Mouse (Mus musculus) kidney, postnatal 0 days (tissue): ENCODE data around the gene Ube2u. TPM values are rescaled to one million over a fixed set of nuclear protein-coding genes. Genes with fewer than 3 reads are reported as not detected.
A peak's percentile ranks its signal among the peaks of the same experiment; 100 is the strongest.

Experiments
- ATAC-seq: fragments of 200-750 bp; cut with Nextera tagmentation; replicated peaks from 2 replicates; pipeline ENCODE4 v1.8.0; 2017; ENCODE audit warnings: low read depth, moderate number of reproducible peaks, moderate TSS enrichment, moderate library complexity; ENCODE audit not compliant: low FRiP score
- DNase-seq: peaks from one replicate; pipeline ENCODE4 v3.0.0-alpha.2; 2016; ENCODE audit warnings: low spot score
- H3K27ac ChIP-seq: fragments of 300-500 bp; sonication (generic); 2 replicates; pipeline ENCODE4 v1.5.1; 2014; ENCODE audit warnings: mild to moderate bottlenecking
- H3K27me3 ChIP-seq: fragments of 300-500 bp; sonication (generic); 2 replicates; pipeline ENCODE4 v1.6.1; 2014; ENCODE audit warnings: low read length, mixed read lengths; ENCODE audit not compliant: insufficient read depth
- H3K36me3 ChIP-seq: fragments of 300-500 bp; sonication (generic); 2 replicates; pipeline ENCODE4 v1.6.1; 2014; ENCODE audit warnings: low read length, mixed read lengths; ENCODE audit not compliant: insufficient read depth
- H3K4me1 ChIP-seq: fragments of 300-500 bp; sonication (generic); replicated peaks from 2 replicates; pipeline ENCODE4 v1.6.1; 2014; ENCODE audit warnings: antibody characterized with exemption, low read length, mixed read lengths; ENCODE audit not compliant: insufficient read depth
- H3K4me2 ChIP-seq: fragments of 300-500 bp; sonication (generic); 2 replicates; pipeline ENCODE4 v1.6.1; 2014; ENCODE audit warnings: mild to moderate bottlenecking, low read length, moderate library complexity, mixed read lengths
- H3K4me3 ChIP-seq: fragments of 300-500 bp; sonication (generic); replicated peaks from 2 replicates; pipeline ENCODE4 v1.5.1; 2014; ENCODE audit warnings: low read depth, low read length
- H3K9ac ChIP-seq: fragments of 300-500 bp; sonication (generic); 2 replicates; pipeline ENCODE4 v1.6.1; 2014; ENCODE audit warnings: low read depth, low read length
- H3K9me3 ChIP-seq: fragments of 300-500 bp; sonication (generic); replicated peaks from 2 replicates; pipeline ENCODE4 v1.6.1; 2016; ENCODE audit warnings: low read length, inconsistent platforms, mixed read lengths
- CTCF ChIP-seq: IDR thresholded peaks from 2 replicates; pipeline ENCODE4 v1.5.1; 2016; ENCODE audit warnings: antibody characterized with exemption, low read depth, mild to moderate bottlenecking, moderate library complexity
- WGBS: fragments of 180-500 bp; shearing (Covaris S2); extraction: QIAGEN DNeasy Blood & Tissue Kit; methylation state at CpG from one replicate; pipeline ENCODE4 v1.1.7; 2014; 5-methylcytosine and 5-hydroxymethylcytosine counted together
- polyA plus RNA-seq: library from polyadenylated mRNA; unstranded; fragments of >200 nt; fragmentation: Nextera tagmentation; extraction: Ambion mirVana; gene quantifications from 2 replicates; pipeline ENCODE4 v1.2.1, GENCODE M21; 2015

The Ube2u gene
- 1.6 and 1.8 TPM in 2 replicates for polyA plus RNA-seq

GRCm38 (mm10) chr4:100478592-100479321 is at the start of gene Ube2u:
Gene Ube2u, plus strand, starts transcription at chr4:100478849.
- Histone ChIP-seq H3K27ac (no peak within 1 kb of the TSS), H3K27me3 (no peaks in the 10 kb centered on the region), H3K4me1 (0 out of 2 replicates have a peak, but pooled peaks cover 6% of the 10 kb centered on the region), H3K4me3 (peak within 1 kb of the TSS; percentile 30), H3K4me2 (peak within 1 kb of the TSS; percentile 50), H3K36me3 (no peaks in the 10 kb centered on the region), H3K9ac (no peak within 1 kb of the TSS; the same call in 1 of the 2 replicates), H3K9me3 (no peaks in the 10 kb centered on the region)
- ATAC-seq (peak; percentile 93), DNase-seq (peak; percentile 84)
- 22% methylated on average over 15 of the region's 15 CpGs for WGBS
- TF ChIP-seq CTCF = no peak

- no peaks in the 10 kb centered on the region for H3K4me1 ChIP-seq
- TF ChIP-seq CTCF = no peak
- DNase-seq (peak; percentile 50), ATAC-seq (no peak)
- no peaks in the 10 kb centered on the region for H3K36me3 ChIP-seq
- H3K9ac ChIP-seq = no peak overlapping the region
- no peaks in the 10 kb centered on the region for H3K9me3 ChIP-seq
- peak overlapping the region; percentile 4; the same call in 1 of the 2 replicates for H3K4me2 ChIP-seq
- WGBS = 31% methylated on average over 2 of the region's 2 CpGs
- no peaks in the 10 kb centered on the region for H3K27me3 ChIP-seq
- H3K27ac ChIP-seq = no peak overlapping the region
- H3K4me3 ChIP-seq = no peak overlapping the region
These were observed 49.2 kb upstream of the Ube2u start for GRCm38 (mm10) chr4:100429371-100429900.

- Histone ChIP-seq H3K9me3 (no peaks in the 10 kb centered on the region), H3K9ac (no peak overlapping the region), H3K4me2 (no peak overlapping the region), H3K4me3 (no peak overlapping the region), H3K27ac (no peak overlapping the region), H3K4me1 (no peaks in the 10 kb centered on the region), H3K27me3 (no peaks in the 10 kb centered on the region), H3K36me3 (no peaks in the 10 kb centered on the region)
- WGBS = 46% methylated on average over 8 of the region's 8 CpGs
- DNase-seq (peak; percentile 68), ATAC-seq (no peak)
- TF ChIP-seq CTCF = no peak
These were observed 43.1 kb upstream of the Ube2u start for GRCm38 (mm10) chr4:100435281-100436168.

DNA sequence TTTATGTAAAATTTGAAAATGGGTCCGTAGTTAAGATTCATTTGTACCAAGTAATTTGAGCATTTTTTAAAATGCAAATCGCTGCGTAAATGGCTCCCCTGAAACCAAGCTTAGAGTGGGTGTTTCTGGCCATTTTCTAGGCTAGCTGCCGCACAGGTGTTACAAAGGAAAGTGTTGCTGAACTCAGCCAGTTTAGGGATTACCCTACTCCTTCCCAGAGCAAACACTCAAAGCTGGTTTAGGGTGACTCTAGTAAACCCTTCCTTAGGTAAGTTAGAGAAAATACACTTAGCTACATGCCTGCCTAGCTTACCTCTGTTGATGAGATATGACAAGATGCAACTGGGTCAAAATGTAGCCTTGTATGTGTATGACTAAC is 42.5 kb upstream of the Ube2u start:
- 64% methylated on average over 4 of the region's 4 CpGs for WGBS
- no peaks in the 10 kb centered on the region for H3K9me3 ChIP-seq
- no peak for ATAC-seq

DNA sequence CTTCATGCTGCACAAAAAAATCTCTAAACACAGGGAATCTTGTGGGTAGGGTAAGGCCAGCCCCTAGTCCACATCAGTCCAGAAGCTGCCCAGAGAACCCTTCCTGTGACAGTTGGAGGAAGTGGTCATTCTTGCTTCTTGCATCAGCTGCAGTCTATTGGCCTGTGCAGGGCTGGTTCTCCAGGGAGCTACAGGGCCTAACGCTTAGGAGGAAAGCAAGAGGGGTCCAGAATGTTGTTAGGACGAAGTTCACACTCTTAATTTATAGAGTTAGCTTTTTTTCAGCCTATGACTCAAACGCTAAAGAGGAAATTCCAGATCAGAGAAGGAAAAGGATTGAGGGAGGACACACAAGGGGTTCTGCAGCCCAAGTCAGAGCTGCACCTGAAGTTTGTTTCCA is 31.8 kb upstream of the Ube2u start:
- Histone ChIP-seq H3K36me3 (0 out of 2 replicates have a peak, but pooled peaks cover under 1% of the 10 kb centered on the region), H3K4me1 (no peaks in the 10 kb centered on the region), H3K27ac (0 out of 2 replicates have a peak overlapping the region, but pooled peaks have one; percentile 42), H3K9ac (no peak overlapping the region), H3K4me3 (no peak overlapping the region), H3K27me3 (no peaks in the 10 kb centered on the region), H3K9me3 (no peaks in the 10 kb centered on the region), H3K4me2 (no peak overlapping the region)
- WGBS = 38% methylated on average over 3 of the region's 3 CpGs
- ATAC-seq = no peak
- DNase-seq = peak; percentile 72
- no peak for TF ChIP-seq CTCF

More for the DNA sequence above, 42.5 kb upstream of the Ube2u start:
- H3K27me3 ChIP-seq = no peaks in the 10 kb centered on the region
- no peak overlapping the region for H3K9ac ChIP-seq
- no peak overlapping the region for H3K4me3 ChIP-seq
- no peaks in the 10 kb centered on the region for H3K36me3 ChIP-seq
- H3K27ac ChIP-seq = no peak overlapping the region
- H3K4me1 ChIP-seq = no peaks in the 10 kb centered on the region
- DNase-seq = no peak
- TF ChIP-seq CTCF = no peak
- H3K4me2 ChIP-seq = no peak overlapping the region

DNA sequence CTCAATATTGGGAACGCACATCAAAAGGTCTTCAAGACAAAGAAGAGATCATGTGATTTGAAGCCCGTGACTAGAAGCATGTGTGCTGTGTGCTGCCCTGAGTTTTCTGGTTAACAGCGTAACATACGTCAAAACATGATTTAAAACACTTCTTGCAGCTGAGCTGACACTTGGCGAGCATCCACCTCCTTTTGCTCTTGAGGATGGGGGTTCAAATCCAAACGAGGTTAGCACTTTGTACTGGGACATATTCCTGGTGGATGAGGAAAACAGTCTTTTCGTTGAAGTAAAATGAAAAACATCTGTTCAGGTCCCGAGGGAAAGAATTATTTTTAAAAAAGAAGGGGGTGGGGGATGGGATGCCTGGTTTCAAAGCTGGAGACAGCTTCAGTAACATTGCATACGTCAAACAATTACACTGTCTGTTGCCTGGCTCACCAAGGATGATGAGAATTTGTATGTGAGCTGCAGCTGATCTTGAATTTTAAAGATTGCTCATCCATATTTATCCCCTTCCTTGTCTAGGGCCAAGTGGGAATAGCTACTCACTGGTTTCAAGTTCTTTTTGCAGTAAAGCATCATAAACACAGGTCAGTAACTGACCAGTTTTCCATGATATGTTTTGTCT is 16.0 kb upstream of the Ube2u start:
- H3K4me3 ChIP-seq = no peak overlapping the region
- WGBS = 44% methylated on average over 9 of the region's 9 CpGs
- H3K36me3 ChIP-seq = no peaks in the 10 kb centered on the region
- H3K27ac ChIP-seq = no peak overlapping the region
- H3K9ac ChIP-seq = no peak overlapping the region
- no peaks in the 10 kb centered on the region for H3K27me3 ChIP-seq
- no peak for TF ChIP-seq CTCF
- H3K4me2 ChIP-seq = no peak overlapping the region
- peak; percentile 33 for DNase-seq
- H3K4me1 ChIP-seq = no peaks in the 10 kb centered on the region
- H3K9me3 ChIP-seq = no peaks in the 10 kb centered on the region
- no peak for ATAC-seq
